Mouse (Mus musculus) CH12.LX (cell line): ENCODE data around the gene Tyro3. TPM values are rescaled to one million over a fixed set of nuclear protein-coding genes. Genes with fewer than 3 reads are reported as not detected.

Experiments
- DNase-seq: peaks from one replicate; pipeline ENCODE4 v3.0.0-alpha.2; 2013; ENCODE audit errors: extremely low read depth
- H3K27ac ChIP-seq: 2 replicates; pipeline ENCODE4 v1.5.1; 2012; ENCODE audit warnings: low read depth, mild to moderate bottlenecking, control low read depth, moderate library complexity; ENCODE audit not compliant: insufficient read depth
- H3K27me3 ChIP-seq: replicated peaks from 2 replicates; pipeline ENCODE3; 2012; ENCODE audit warnings: inconsistent platforms
- H3K36me3 ChIP-seq, 2 experiments: replicated peaks in 1 of 2; 2 replicates each; pipeline versions ENCODE3 to v1.6.1; 2012; ENCODE audit warnings: inconsistent platforms in 1 of 2, low read length in 1 of 2, mild to moderate bottlenecking in 1 of 2, mixed read lengths in 1 of 2, moderate library complexity in 1 of 2; ENCODE audit not compliant: control insufficient read depth in 1 of 2, insufficient read depth in 1 of 2
- H3K4me1 ChIP-seq, 2 experiments: 2 replicates each; pipeline ENCODE4 v1.6.1; 2012; ENCODE audit warnings: inconsistent platforms in 1 of 2, moderate library complexity in 1 of 2; ENCODE audit not compliant: insufficient read depth in 2 of 2, control insufficient read depth in 1 of 2
- H3K4me2 ChIP-seq: 2 replicates; pipeline ENCODE4 v1.6.1; 2012; ENCODE audit warnings: low read depth, mild to moderate bottlenecking, control low read depth; ENCODE audit not compliant: poor library complexity, insufficient read depth, severe bottlenecking
- H3K4me3 ChIP-seq, 3 experiments: fragments of 150-350 bp in 1 of 3; sonication (generic) in 1 of 3; replicated peaks in 1 of 3; 2 replicates each; pipeline versions ENCODE3 to v1.5.1; 2011 to 2012; ENCODE audit warnings: low read depth in 2 of 3, low read length in 2 of 3, mild to moderate bottlenecking in 2 of 3, moderate library complexity in 2 of 3, control low read depth in 1 of 3, improper control_type of control experiment in 1 of 3, inconsistent platforms in 1 of 3, mixed read lengths in 1 of 3; ENCODE audit not compliant: poor library complexity in 1 of 3
- H3K79me2 ChIP-seq: replicated peaks from 2 replicates; pipeline ENCODE4 v1.6.1; 2012; ENCODE audit warnings: mild to moderate bottlenecking, moderate library complexity; ENCODE audit not compliant: control insufficient read depth, poor library complexity, insufficient read depth, severe bottlenecking; ENCODE audit errors: extremely low read depth
- H3K9ac ChIP-seq: 2 replicates; pipeline ENCODE4 v1.6.1; 2012; ENCODE audit warnings: low read depth, mild to moderate bottlenecking, control low read depth, moderate library complexity; ENCODE audit not compliant: insufficient read depth
- H3K9me3 ChIP-seq: replicated peaks from 2 replicates; pipeline ENCODE3; 2012; ENCODE audit warnings: low read length, inconsistent platforms, mixed read lengths
- CHD1 ChIP-seq: IDR thresholded peaks from 2 replicates; pipeline ENCODE4 v1.6.1; 2012; ENCODE audit warnings: low read depth, low read length, improper control_type of control experiment, inconsistent platforms
- CHD2 ChIP-seq: IDR thresholded peaks from 2 replicates; pipeline ENCODE4 v1.6.1; 2011; ENCODE audit warnings: low read length, improper control_type of control experiment
- EP300 ChIP-seq: IDR thresholded peaks from 2 replicates; pipeline ENCODE4 v1.6.1; 2011; ENCODE audit warnings: low read length, improper control_type of control experiment
- ETS1 ChIP-seq: conservative IDR thresholded peaks from 2 replicates; pipeline ENCODE4 v1.6.1; 2012; ENCODE audit warnings: low read depth, mild to moderate bottlenecking, inconsistent platforms, low read length, improper control_type of control experiment, moderate library complexity
- GABPA ChIP-seq: IDR thresholded peaks from 2 replicates; pipeline ENCODE4 v1.6.1; 2012; ENCODE audit warnings: low read depth, low read length, improper control_type of control experiment, inconsistent platforms; ENCODE audit not compliant: insufficient replicate concordance
- HCFC1 ChIP-seq: IDR thresholded peaks from 2 replicates; pipeline ENCODE4 v1.6.1; 2012; ENCODE audit warnings: low read depth, mild to moderate bottlenecking, inconsistent platforms, low read length, improper control_type of control experiment
- IRF4 ChIP-seq: IDR thresholded peaks from 2 replicates; pipeline ENCODE4 v1.6.1; 2014; ENCODE audit warnings: low read depth, mild to moderate bottlenecking, inconsistent platforms, low read length, improper control_type of control experiment
- JUND ChIP-seq: conservative IDR thresholded peaks from 2 replicates; pipeline ENCODE4 v1.6.1; 2011; ENCODE audit warnings: low read depth, low read length, improper control_type of control experiment
- MAFK ChIP-seq: IDR thresholded peaks from 2 replicates; pipeline ENCODE4 v1.6.1; 2011; ENCODE audit warnings: low read length, improper control_type of control experiment; ENCODE audit not compliant: insufficient replicate concordance
- MAX ChIP-seq: IDR thresholded peaks from 2 replicates; pipeline ENCODE4 v1.6.1; 2011; ENCODE audit warnings: low read length, improper control_type of control experiment
- MAZ ChIP-seq: IDR thresholded peaks from 2 replicates; pipeline ENCODE4 v1.6.1; 2012; ENCODE audit warnings: low read depth, mild to moderate bottlenecking, inconsistent platforms, low read length, improper control_type of control experiment, moderate library complexity
- NELFE ChIP-seq: IDR thresholded peaks from 2 replicates; pipeline ENCODE4 v1.6.1; 2011; ENCODE audit warnings: low read depth, low read length, improper control_type of control experiment
- NRF1 ChIP-seq: IDR thresholded peaks from 2 replicates; pipeline ENCODE4 v1.6.1; 2014; ENCODE audit warnings: low read depth, mild to moderate bottlenecking, inconsistent platforms, low read length, improper control_type of control experiment, moderate library complexity
- PAX5 ChIP-seq: IDR thresholded peaks from 2 replicates; pipeline ENCODE4 v1.6.1; 2012; ENCODE audit warnings: low read length, inconsistent platforms, mixed read lengths
- POLR2A ChIP-seq: IDR thresholded peaks from 2 replicates; pipeline ENCODE4 v1.6.1; 2011; ENCODE audit warnings: low read depth, mild to moderate bottlenecking, improper control_type of control experiment, low read length
- SMC3 ChIP-seq: IDR thresholded peaks from 2 replicates; pipeline ENCODE4 v1.6.1; 2011; ENCODE audit warnings: low read depth, low read length, improper control_type of control experiment
- TBP ChIP-seq: conservative IDR thresholded peaks from 2 replicates; pipeline ENCODE4 v1.6.1; 2011; ENCODE audit warnings: low read depth, low read length, improper control_type of control experiment
- TCF12 ChIP-seq: IDR thresholded peaks from 2 replicates; pipeline ENCODE4 v1.6.1; 2014; ENCODE audit warnings: low read depth, mild to moderate bottlenecking, inconsistent platforms, low read length, improper control_type of control experiment
- UBTF ChIP-seq: IDR thresholded peaks from 2 replicates; pipeline ENCODE4 v1.6.1; 2012; ENCODE audit warnings: low read depth, mild to moderate bottlenecking, inconsistent platforms, low read length, improper control_type of control experiment, moderate library complexity
- USF1 ChIP-seq: IDR thresholded peaks from 2 replicates; pipeline ENCODE4 v1.6.1; 2014; ENCODE audit warnings: low read depth, mild to moderate bottlenecking, inconsistent platforms, low read length, improper control_type of control experiment
- USF2 ChIP-seq: conservative IDR thresholded peaks from 2 replicates; pipeline ENCODE4 v1.6.1; 2011; ENCODE audit warnings: low read depth, low read length, improper control_type of control experiment
- ZC3H11A ChIP-seq: IDR thresholded peaks from 2 replicates; pipeline ENCODE4 v1.6.1; 2012; ENCODE audit warnings: low read depth, mild to moderate bottlenecking, inconsistent platforms, low read length, improper control_type of control experiment
- ZNF384 ChIP-seq: IDR thresholded peaks from 2 replicates; pipeline ENCODE4 v1.6.1; 2012; ENCODE audit warnings: low read depth, low read length, improper control_type of control experiment, inconsistent platforms
- dilution Hi-C: fragments of 300-500 bp; cut with MboI; formaldehyde crosslinking; loops from 2 replicates; pipeline ENCODE4 v1.14.3; 2020; ENCODE audit warnings: low sequenced_read_pairs; ENCODE audit not compliant: extremely low pct_unique_long_range_greater_than_20kb, extremely low pct_ligation_motif_present
- in situ Hi-C: fragments of 300-500 bp; cut with MboI; formaldehyde crosslinking; loops from 3 replicates; pipeline ENCODE4 v1.14.3; 2019; ENCODE audit warnings: low sequenced_read_pairs, low pct_ligation_motif_present, low pct_unique_long_range_greater_than_20kb, mixed read lengths
- polyA plus RNA-seq: library from polyadenylated mRNA; unstranded; fragments of >175 nt; gene quantifications from 2 replicates; pipeline ENCODE4 v1.2.1, GENCODE M21; 2012; ENCODE audit warnings: low read depth; ENCODE audit not compliant: insufficient read length
- total RNA-seq, 2 experiments: library from RNA; depleted of rRNA; stranded (reverse); fragments of 300-350 nt in 1 of 2; fragments of >200 nt in 1 of 2; gene quantifications; 2 replicates each; pipeline ENCODE4 v1.2.3; 2012 to 2014

Tyro3 gene
- total RNA-seq (2012; rRNA removed) (31.8 and 39.7 TPM in 2 replicates), total RNA-seq (2014; rRNA removed) (19.1 and 20.3 TPM in 2 replicates), polyA plus RNA-seq (23.7 and 24.7 TPM in 2 replicates)

- TF ChIP-seq ETS1 = no peak
- TF ChIP-seq POLR2A = no peak
- no peak for TF ChIP-seq ZNF384
- TF ChIP-seq TCF12 = no peak
- TF ChIP-seq SMC3 = no peak
- no peak for TF ChIP-seq TBP
- TF ChIP-seq MAFK = no peak
- TF ChIP-seq PAX5 = no peak
- TF ChIP-seq JUND = no peak
- TF ChIP-seq MAX = no peak
- no peak for TF ChIP-seq HCFC1
- TF ChIP-seq NRF1 = no peak
- TF ChIP-seq NELFE = no peak
- no peak for TF ChIP-seq EP300
- TF ChIP-seq, all 38 proteins: peak for 0
- peak within 1 kb of the TSS; percentile 60 for H3K4me2 ChIP-seq
- peaks cover 0 to 6% of the 10 kb centered on the region in 2 experiments for H3K36me3 ChIP-seq
- H3K9me3 ChIP-seq = no peaks in the 10 kb centered on the region
- dilution Hi-C loops (no loop called here), in situ Hi-C loops (loop anchor here (5.0 kb wide), 2 partner anchors 35 to 90 kb away; no protein-coding TSS in a partner anchor)
- H3K27ac ChIP-seq = no peak within 1 kb of the TSS
- no peak within 1 kb of the TSS for H3K9ac ChIP-seq
- H3K79me2 ChIP-seq = no peaks in the 10 kb centered on the region
- no peak for DNase-seq
- no peak within 1 kb of the TSS for H3K4me3 ChIP-seq
- peaks cover 31% of the 10 kb centered on the region for H3K27me3 ChIP-seq
- peaks cover 12 to 31% of the 10 kb centered on the region in 2 experiments for H3K4me1 ChIP-seq
Measured at GRCm38 (mm10) chr2:119797279-119797783, at the start of gene Tyro3. TSS of gene Tyro3 (plus strand) at chr2:119797733.

DNA sequence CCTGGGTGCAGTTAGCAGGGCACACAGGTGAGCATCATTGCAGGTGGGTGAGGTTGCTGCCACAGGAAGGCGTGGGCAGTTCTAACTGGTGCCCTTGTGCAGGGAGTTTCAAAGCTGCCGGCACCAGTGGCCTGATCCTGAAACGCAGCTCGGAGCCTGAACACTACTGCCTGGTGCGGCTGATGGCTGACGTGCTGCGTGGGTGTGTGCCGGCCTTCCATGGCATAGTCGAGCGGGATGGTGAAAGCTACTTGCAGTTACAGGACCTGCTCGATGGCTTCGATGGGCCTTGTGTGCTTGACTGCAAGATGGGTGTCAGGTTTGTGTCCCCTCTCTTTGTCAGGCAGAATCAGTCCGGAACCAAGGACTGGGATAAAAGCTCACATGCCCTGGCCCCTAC is 48.3 kb upstream of the Tyro3 start:
- H3K4me3 ChIP-seq = no peak overlapping the region
- in situ Hi-C loops = no loop called here
- no peaks in the 10 kb centered on the region for H3K9me3 ChIP-seq
- no peaks in the 10 kb centered on the region for H3K79me2 ChIP-seq
- TF ChIP-seq USF1 (no peak), NELFE (no peak), ZNF384 (no peak), TCF12 (no peak), MAZ (no peak), HCFC1 (no peak), USF2 (no peak), MAFK (no peak), GABPA (no peak), CHD1 (no peak), ZC3H11A (no peak), CHD2 (no peak), IRF4 (no peak), UBTF (no peak), NRF1 (no peak)
- no peaks in the 10 kb centered on the region for H3K36me3 ChIP-seq
- H3K4me2 ChIP-seq = no peak overlapping the region
- H3K27ac ChIP-seq = no peak overlapping the region
- dilution Hi-C loops = no loop called here
- H3K27me3 ChIP-seq = peaks cover 13% of the 10 kb centered on the region
- no peak for DNase-seq
- no peaks in the 10 kb centered on the region; a peak in 1 of 4 replicates for H3K4me1 ChIP-seq
- H3K9ac ChIP-seq = no peak overlapping the region
